Mouse (Mus musculus) kidney, adult 9 months (tissue): ENCODE data around the gene Adam10.

ENCODE experiments used
- DNase-seq: peaks from one replicate; pipeline ENCODE4 v3.0.0; 2022

Adam10 gene

GRCm38 (mm10) chr9:70794643-70795438 is 116.0 kb downstream of the Adam10 start:
- no peak for DNase-seq

DNA sequence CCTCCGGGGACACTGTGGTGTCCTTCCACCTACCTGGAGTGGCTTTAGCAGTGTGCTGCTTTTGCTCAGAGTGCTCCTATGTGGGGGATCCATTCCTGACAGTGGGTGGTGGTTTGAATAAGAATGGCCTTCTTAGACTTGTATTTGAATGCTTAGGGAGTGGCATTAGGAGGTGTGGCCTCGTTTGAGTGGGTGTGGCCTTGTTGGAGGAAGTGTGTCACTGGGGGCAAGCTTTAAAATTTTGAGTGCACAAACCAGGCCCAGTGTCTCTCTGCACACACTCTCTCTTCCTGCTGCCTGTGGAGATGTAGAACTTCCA is 116.6 kb downstream of the Adam10 start:
- no peak for DNase-seq

GRCm38 (mm10) chr9:70800588-70801315 is 122.0 kb downstream of the Adam10 start:
- DNase-seq, result no peak

GRCm38 (mm10) chr9:70801761-70802160 is 123.0 kb downstream of the Adam10 start:
- no peak for DNase-seq

- no peak for DNase-seq
These were observed 124.0 kb downstream of the Adam10 start for GRCm38 (mm10) chr9:70802816-70803215.

GRCm38 (mm10) chr9:70806069-70806468 is 127.3 kb downstream of the Adam10 start:
- no peak for DNase-seq

GRCm38 (mm10) chr9:70807714-70808113 is 128.9 kb downstream of the Adam10 start:
- no peak for DNase-seq

DNA sequence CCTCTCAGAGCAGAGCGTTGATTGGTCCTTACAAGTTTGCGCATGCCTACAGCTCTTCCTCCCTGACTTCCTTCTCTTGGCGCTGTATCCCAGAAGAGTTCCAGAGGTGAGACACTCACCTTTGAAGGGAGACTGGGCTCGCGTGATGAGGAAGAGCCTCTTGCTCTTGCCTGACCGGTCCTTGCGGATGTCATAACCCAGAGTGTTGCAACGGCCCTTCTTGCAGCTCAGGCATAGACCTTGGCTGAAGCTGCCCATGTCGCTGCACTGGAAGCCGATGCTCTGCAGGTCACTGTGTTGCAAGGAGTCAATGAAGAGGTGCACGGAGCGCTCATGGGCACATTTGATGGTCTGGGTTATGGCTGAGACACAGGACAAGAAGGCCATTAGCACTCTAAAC is 133.8 kb downstream of the Adam10 start:
- no peak for DNase-seq

GRCm38 (mm10) chr9:70816701-70817305 is 138.0 kb downstream of the Adam10 start:
- DNase-seq, result no peak

- no peak for DNase-seq
These were observed 138.6 kb downstream of the Adam10 start for GRCm38 (mm10) chr9:70817396-70817795.

- DNase-seq, result no peak
These were observed 139.9 kb downstream of the Adam10 start for GRCm38 (mm10) chr9:70818739-70819138.

GRCm38 (mm10) chr9:70824103-70824502 is 145.3 kb downstream of the Adam10 start:
- no peak for DNase-seq

GRCm38 (mm10) chr9:70827911-70828310 is 149.1 kb downstream of the Adam10 start:
- DNase-seq, result no peak
